Mouse (Mus musculus): Measurements from ENCODE around the gene Sh3d19. TPM values are rescaled to one million over a fixed set of nuclear protein-coding genes. Genes with fewer than 3 reads are reported as not detected.

Gene Sh3d19
- polyA plus RNA-seq, 1 experiment from 2014 or later = 13.9 TPM

DNA sequence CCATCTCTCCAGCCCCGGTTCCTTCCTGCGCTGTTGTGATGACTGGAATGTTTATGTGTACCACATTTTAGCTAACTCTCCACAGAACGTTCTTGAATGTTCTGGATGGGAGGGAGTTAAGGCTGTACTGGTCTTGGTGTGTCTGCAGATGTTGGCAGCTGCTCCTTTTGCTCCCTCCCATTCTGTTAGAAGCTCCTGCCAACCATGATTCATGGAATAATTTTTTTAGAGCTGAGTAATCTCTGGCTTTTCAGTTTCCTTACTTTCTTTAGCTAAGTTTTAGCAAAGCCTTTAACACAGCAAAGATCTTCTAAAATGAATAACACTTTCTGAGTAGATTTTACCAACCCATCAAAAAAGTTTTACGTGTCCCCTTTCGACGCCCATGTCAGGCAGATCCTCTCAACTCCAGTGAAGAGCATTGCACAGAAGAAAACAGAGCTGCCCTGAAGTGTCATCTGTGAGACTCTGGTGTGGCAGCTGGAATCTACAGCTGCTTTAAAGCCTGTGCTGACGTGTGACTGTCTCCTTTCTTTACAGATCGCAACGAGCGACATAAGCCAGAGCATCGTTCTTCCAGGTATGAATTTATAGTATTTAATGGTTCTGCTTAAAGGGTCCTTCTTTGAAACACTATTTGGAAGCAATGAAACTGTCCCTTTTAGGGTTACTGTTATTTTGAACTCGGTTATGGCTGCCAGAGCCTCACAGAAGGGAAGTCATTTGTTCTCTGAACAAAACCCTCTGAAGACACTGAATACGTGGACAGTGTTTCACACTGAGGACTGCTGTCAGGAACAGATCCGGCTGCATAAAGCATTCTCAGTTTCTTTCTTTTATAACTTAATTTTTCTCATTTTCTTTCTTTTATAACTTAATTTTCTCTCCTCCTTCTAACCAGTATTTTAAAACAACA lies 69.6 kb downstream of the Sh3d19 start:
- no peak overlapping the region for H3K9ac ChIP-seq
- H3K4me1 ChIP-seq = 0 out of 2 replicates have a peak, but pooled peaks cover 3% of the 10 kb centered on the region
- WGBS = 70% methylated on average over 14 of the region's 14 CpGs
- H3K27ac ChIP-seq = no peak overlapping the region
- no peak overlapping the region for H3K4me3 ChIP-seq
- no peak overlapping the region for H3K4me2 ChIP-seq (replicated peaks)
- ATAC-seq (ENCODE audit: low FRiP score) = no peak
- H3K36me3 ChIP-seq = no peaks in the 10 kb centered on the region; the same call in 1 of the 2 replicates
- H3K27me3 ChIP-seq = no peaks in the 10 kb centered on the region
- H3K9me3 ChIP-seq (replicated peaks) = 0 out of 2 replicates have a peak, but pooled peaks cover 4% of the 10 kb centered on the region

DNA sequence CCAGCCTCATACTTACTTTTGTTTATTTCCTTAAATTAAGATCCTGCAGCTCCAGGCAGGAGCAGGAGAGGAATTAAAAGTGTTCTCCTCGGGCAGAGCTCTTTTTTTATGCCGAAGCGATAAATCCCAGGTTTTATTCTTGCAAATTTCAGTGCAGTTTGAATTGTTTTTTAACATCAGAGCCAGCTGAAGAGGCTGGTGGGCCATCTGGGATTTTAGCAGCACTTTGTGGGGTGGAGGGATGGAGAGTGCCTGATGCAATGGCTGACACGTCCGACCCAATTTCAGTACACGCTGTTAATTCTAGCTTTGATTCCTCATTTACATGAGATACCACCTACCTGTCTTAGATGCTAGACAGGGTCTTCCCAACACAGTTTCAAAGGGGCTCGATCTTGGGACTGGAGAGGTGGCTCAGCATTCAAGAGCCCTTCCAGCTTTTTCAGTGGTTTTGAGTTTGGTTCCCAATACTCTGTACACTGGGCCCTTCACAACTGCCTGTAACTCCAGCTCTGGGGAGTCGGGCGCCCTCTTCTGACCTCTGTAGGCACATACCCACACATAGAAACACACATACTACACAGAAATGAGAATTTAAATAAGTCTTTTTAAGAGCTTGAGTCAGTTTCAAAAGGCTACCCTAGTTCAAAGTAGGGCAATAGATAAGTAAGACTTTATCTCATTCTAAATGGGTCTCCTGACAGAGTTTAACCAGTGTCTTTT lies 76.9 kb downstream of the Sh3d19 start:
- WGBS = 95% methylated on average over 9 of the region's 9 CpGs

DNA sequence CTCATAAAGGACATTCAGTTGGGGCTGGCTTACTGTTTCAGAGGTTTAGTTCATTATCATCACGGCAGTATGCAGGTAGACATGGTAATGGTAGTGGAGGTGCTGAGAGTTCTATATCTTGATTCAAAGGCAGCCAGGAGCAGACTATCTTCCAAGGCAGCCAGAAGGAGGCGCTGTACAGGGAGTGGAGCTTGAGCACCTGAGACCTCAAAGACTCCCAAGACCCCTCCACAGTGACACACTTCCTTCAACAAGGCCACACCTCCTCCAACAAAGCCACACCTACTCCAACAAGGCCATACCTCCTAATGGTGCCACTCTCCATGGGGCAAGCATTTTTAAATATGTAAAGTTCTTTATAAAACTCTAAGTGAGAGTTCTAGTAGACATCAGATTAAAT lies 78.1 kb downstream of the Sh3d19 start:
- ATAC-seq (ENCODE audit: low FRiP score) = no peak
- no peak overlapping the region for H3K9ac ChIP-seq
- H3K4me3 ChIP-seq = no peak overlapping the region
- no peak overlapping the region for H3K4me2 ChIP-seq (replicated peaks)
- no peaks in the 10 kb centered on the region for H3K4me1 ChIP-seq
- no peaks in the 10 kb centered on the region for H3K9me3 ChIP-seq (replicated peaks)
- H3K36me3 ChIP-seq = 0 out of 2 replicates have a peak, but pooled peaks cover 3% of the 10 kb centered on the region
- 85% methylated on average over 2 of the region's 2 CpGs for WGBS
- no peak overlapping the region for H3K27ac ChIP-seq
- H3K27me3 ChIP-seq = no peaks in the 10 kb centered on the region

More for the DNA sequence above, 76.9 kb downstream of the Sh3d19 start:
- H3K36me3 ChIP-seq = peaks cover 3% of the 10 kb centered on the region; the same call in 1 of the 2 replicates
- ATAC-seq (ENCODE audit: low FRiP score) = no peak
- H3K4me1 ChIP-seq = no peaks in the 10 kb centered on the region
- H3K27ac ChIP-seq = no peak overlapping the region
- H3K4me3 ChIP-seq = no peak overlapping the region
- no peak overlapping the region for H3K4me2 ChIP-seq (replicated peaks)
- H3K9ac ChIP-seq = no peak overlapping the region
- H3K9me3 ChIP-seq (replicated peaks) = 0 out of 2 replicates have a peak, but pooled peaks cover 4% of the 10 kb centered on the region
- no peaks in the 10 kb centered on the region for H3K27me3 ChIP-seq

DNA sequence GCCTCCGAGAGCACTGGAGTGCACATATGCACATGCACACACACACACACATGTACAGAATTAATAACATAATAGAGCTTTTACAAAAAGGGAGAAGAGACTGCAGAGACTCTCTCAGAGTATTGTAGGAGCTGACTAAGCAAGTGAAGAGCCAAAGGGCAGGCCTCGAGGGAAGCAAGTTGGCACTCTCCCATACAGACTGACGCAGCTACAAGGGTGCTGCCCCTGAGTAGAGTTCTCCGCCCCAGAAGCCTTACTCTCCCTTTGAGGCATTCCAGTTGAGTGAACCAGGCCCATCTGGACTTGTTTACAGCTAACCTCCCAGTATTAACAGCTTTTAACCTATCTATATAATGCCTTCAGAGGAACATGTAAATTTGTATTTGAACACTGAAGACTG lies 85.8 kb downstream of the Sh3d19 start:
- H3K27ac ChIP-seq = no peak overlapping the region
- no peaks in the 10 kb centered on the region for H3K9me3 ChIP-seq (replicated peaks)
- H3K27me3 ChIP-seq = no peaks in the 10 kb centered on the region
- H3K4me1 ChIP-seq = no peaks in the 10 kb centered on the region
- 75% methylated on average over 4 of the region's 4 CpGs for WGBS
- H3K4me3 ChIP-seq = no peak overlapping the region
- H3K4me2 ChIP-seq (replicated peaks) = no peak overlapping the region
- ATAC-seq (ENCODE audit: low FRiP score) = no peak
- no peaks in the 10 kb centered on the region for H3K36me3 ChIP-seq
- H3K9ac ChIP-seq = no peak overlapping the region

DNA sequence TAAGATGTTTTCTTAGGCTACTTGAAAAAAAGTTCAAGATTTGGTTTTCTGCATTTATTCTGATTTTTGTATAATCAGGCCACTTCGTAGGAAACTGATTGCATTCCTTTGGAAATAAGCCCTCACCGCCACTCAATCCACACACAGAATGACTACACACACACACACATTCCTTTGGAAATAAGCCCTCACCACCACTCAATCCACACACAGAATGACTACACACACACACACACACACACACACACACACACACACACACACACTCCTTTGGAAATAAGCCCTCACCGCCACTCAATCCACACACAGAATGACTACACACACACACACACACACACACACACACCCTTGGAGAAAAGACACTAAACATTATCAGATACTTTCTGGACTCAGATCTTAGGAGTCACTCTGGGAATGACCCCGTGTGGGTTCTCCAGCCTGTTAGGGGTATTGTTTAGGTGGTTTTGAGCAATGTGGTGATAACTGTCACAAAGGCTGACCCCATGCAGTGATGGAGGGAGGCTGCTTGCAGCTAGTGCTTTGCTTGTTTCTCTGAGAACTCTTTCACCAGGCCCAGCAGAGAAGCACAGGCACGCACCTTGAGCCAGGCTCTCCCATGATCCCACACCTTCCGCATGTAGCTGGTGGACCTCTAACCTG lies 86.7 kb downstream of the Sh3d19 start:
- Histone ChIP-seq H3K9ac (no peak overlapping the region), H3K27ac (no peak overlapping the region), H3K27me3 (no peaks in the 10 kb centered on the region), H3K4me2 (replicated peaks) (no peak overlapping the region), H3K4me1 (no peaks in the 10 kb centered on the region), H3K4me3 (no peak overlapping the region), H3K36me3 (no peaks in the 10 kb centered on the region), H3K9me3 (replicated peaks) (no peaks in the 10 kb centered on the region)
- no peak for ATAC-seq (ENCODE audit: low FRiP score)
- WGBS = 64% methylated on average over 6 of the region's 6 CpGs

DNA sequence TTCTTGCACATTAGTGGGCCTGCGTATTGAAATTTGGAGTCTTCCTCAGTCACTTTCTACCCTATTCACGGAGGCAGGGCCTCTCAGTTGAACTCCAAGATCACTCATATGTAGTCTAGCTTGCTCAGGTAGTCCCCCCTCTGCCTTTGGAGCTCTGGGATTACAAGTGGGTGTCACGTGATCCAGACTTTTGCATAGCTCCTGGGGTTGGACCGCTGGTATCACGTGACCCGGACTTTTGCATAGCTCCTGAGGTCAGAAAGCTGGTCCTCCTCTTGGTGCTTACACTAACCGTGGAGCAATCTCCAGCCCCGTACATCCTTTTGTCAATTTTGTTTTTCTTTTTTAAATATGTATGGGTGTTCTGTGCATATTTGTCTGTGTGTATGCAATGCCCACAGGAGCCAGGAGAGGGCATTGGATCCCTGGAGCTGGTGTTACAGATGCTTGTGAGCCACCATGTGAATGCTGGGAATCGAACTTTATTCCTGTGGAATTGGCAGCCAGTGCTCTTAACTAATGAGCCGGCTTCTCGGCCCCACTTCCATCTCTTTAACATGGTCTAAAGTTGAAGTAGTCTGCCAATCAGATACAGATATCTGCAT lies 98.8 kb downstream of the Sh3d19 start:
- Histone ChIP-seq H3K27me3 (no peaks in the 10 kb centered on the region), H3K9ac (no peak overlapping the region), H3K4me3 (no peak overlapping the region), H3K9me3 (replicated peaks) (no peaks in the 10 kb centered on the region), H3K36me3 (no peaks in the 10 kb centered on the region), H3K4me2 (replicated peaks) (no peak overlapping the region), H3K4me1 (no peaks in the 10 kb centered on the region), H3K27ac (no peak overlapping the region)
- no peak for ATAC-seq (ENCODE audit: low FRiP score)
- WGBS = 92% methylated on average over 11 of the region's 11 CpGs

DNA sequence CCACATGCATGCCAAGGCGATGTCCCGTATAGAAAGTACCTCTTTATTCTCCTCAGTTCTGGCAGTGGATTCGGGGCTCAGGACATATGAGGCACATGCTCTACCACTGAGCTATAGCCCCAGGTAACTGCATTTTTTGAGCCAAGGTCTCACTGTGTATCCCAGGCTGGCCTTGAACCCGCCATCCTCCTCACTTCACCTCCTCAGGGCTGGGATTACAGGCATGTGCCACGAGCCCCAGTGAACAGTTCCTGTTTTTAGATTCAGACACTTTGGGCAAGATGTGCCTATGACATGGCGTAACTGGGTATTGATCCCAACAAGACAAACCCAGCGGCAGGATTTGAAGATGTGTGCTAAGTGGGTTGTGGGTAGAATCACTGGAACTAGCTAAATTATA lies 99.9 kb downstream of the Sh3d19 start:
- no peaks in the 10 kb centered on the region for H3K9me3 ChIP-seq (replicated peaks)
- no peaks in the 10 kb centered on the region for H3K36me3 ChIP-seq
- H3K27me3 ChIP-seq = no peaks in the 10 kb centered on the region
- H3K27ac ChIP-seq = no peak overlapping the region
- H3K4me1 ChIP-seq = no peaks in the 10 kb centered on the region
- no peak for ATAC-seq (ENCODE audit: low FRiP score)
- no peak overlapping the region for H3K4me3 ChIP-seq
- H3K4me2 ChIP-seq (replicated peaks) = no peak overlapping the region
- WGBS = 90% methylated on average over 7 of the region's 7 CpGs
- H3K9ac ChIP-seq = no peak overlapping the region

DNA sequence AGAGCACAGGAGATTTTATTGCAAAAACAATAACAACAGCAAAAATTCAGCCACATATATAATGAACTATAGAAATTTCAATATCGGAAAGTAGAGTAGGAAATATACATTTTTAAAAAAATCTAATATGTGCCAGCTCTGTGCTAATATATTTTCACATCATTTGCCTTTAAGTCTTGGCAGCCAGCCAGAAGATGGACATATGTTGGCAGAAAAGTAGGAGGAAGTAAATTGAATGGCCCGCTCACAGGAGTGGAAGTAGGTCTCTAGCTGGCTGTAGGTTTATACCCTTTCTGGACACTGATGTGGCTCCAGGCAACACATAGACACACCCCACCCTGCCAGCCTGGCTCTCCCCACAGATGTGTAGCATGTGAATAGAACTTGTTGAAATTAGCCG lies 101.2 kb downstream of the Sh3d19 start:
- WGBS = 90% methylated on average over 3 of the region's 3 CpGs
- ATAC-seq (ENCODE audit: low FRiP score) = no peak
- H3K36me3 ChIP-seq = no peaks in the 10 kb centered on the region
- no peaks in the 10 kb centered on the region for H3K9me3 ChIP-seq (replicated peaks)
- no peak overlapping the region for H3K4me3 ChIP-seq
- no peaks in the 10 kb centered on the region for H3K4me1 ChIP-seq
- no peak overlapping the region for H3K9ac ChIP-seq
- H3K27me3 ChIP-seq = no peaks in the 10 kb centered on the region
- no peak overlapping the region for H3K27ac ChIP-seq
- no peak overlapping the region for H3K4me2 ChIP-seq (replicated peaks)

DNA sequence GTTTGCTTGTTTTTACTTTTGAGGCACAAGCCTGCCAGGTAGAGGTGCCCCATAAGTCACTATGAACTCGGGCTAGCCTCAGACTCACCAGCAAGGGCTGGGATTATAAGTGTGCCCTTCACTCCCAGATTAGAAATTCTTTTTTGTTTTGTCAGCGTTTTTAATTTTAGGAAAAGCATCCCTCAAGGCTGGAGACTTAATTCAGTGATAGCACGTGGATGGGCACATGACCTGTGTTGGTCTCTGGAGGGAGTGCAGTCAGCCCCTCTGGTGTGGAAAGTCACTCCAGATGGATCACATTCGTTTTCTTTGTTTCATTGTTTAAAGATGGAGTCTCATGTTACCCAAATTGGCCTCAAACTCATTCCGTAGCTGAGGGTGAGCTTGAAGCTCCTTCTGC lies 102.0 kb downstream of the Sh3d19 start:
- H3K27me3 ChIP-seq = no peaks in the 10 kb centered on the region
- no peak overlapping the region for H3K4me3 ChIP-seq
- no peak overlapping the region for H3K27ac ChIP-seq
- no peaks in the 10 kb centered on the region for H3K4me1 ChIP-seq
- ATAC-seq (ENCODE audit: low FRiP score) = no peak
- WGBS = 75% methylated on average over 5 of the region's 5 CpGs
- H3K9me3 ChIP-seq (replicated peaks) = no peaks in the 10 kb centered on the region
- no peak overlapping the region for H3K9ac ChIP-seq
- no peak overlapping the region for H3K4me2 ChIP-seq (replicated peaks)
- H3K36me3 ChIP-seq = no peaks in the 10 kb centered on the region

DNA sequence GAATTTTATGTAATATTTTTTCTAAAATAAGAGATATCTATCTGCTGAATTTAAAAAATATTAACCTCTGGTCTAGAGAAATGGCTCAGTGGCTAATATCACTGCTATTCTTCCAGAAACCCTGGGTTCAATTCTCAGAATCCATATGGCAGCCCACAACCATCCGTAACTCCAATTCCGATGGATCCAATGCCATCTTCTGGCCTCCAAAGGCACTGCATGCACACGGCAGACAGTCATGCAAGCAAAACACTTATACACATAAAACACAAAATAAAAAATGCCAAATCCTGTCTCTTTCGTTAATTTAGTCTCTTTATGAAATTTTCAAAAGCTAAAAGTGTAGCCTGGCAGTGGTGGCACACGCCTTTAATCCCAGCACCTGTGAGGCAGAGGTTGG lies 104.7 kb downstream of the Sh3d19 start:
- Histone ChIP-seq H3K4me2 (replicated peaks) (no peak overlapping the region), H3K27me3 (no peaks in the 10 kb centered on the region), H3K4me1 (no peaks in the 10 kb centered on the region), H3K9ac (no peak overlapping the region), H3K4me3 (no peak overlapping the region), H3K36me3 (no peaks in the 10 kb centered on the region), H3K9me3 (replicated peaks) (no peaks in the 10 kb centered on the region), H3K27ac (no peak overlapping the region)
- ATAC-seq (ENCODE audit: low FRiP score) = no peak
- WGBS = 94% methylated on average over 5 of the region's 5 CpGs

DNA sequence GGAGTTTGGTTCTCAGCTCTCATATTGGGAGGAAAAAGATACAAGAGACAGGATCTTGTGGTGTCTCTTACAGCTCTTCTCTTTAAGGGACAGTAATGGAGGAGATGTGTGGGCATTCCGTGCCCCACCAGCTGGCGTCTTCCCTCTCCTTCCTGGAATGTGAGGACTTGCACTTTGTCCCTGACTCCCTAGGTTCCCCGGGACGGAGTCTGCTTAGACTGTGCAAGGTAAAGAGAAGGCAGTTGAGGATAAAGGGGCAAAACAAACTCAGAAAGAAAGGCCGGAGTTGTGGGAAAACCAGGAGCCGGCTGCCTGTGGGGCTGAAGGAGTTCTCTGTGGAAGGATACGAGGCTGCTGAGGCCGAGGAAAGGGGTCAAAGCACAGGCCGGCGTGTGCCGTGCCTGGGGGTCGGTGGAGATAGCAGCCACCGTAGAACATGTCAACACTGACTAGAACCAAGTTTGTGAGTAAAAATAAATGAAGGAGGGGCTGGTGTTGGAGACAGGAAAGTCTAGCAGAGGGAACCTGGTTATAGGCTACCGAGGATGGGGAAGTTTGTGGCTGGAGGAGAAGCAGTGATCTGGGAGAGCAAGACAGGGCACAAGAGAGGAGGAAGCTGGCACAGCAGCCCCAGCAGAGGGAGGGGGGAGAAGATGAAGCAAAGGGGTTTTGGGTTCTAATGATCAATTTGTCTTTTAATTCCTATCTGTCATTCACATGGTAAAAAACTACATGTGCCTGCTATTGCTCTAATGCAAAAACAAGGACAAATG lies 105.8 kb downstream of the Sh3d19 start:
- H3K9ac ChIP-seq = no peak overlapping the region
- H3K4me2 ChIP-seq (replicated peaks) = no peak overlapping the region
- H3K4me1 ChIP-seq = no peaks in the 10 kb centered on the region
- H3K9me3 ChIP-seq (replicated peaks) = no peaks in the 10 kb centered on the region
- no peak overlapping the region for H3K4me3 ChIP-seq
- no peaks in the 10 kb centered on the region for H3K36me3 ChIP-seq
- ATAC-seq (ENCODE audit: low FRiP score) = no peak
- WGBS = 83% methylated on average over 14 of the region's 14 CpGs
- no peak overlapping the region for H3K27ac ChIP-seq
- H3K27me3 ChIP-seq = no peaks in the 10 kb centered on the region
